Mouse (Mus musculus) embryonic facial prominence, embryonic 12.5 days (tissue): Measurements from ENCODE around the gene Olfr12. TPM values are rescaled to one million over a fixed set of nuclear protein-coding genes. Genes with fewer than 3 reads are reported as not detected.
A peak's percentile ranks its signal among the peaks of the same experiment; 100 is the strongest.

Source experiments
- ATAC-seq: fragments of 200-750 bp; cut with Nextera tagmentation; 2 replicates; pipeline ENCODE4 v1.8.0; 2017; ENCODE audit not compliant: insufficient number of reproducible peaks, insufficient read depth, low FRiP score, low TSS enrichment
- H3K27ac ChIP-seq: fragments of 300-500 bp; sonication (generic); 2 replicates; pipeline ENCODE4 v1.5.1; 2016; ENCODE audit warnings: mild to moderate bottlenecking
- H3K27me3 ChIP-seq: fragments of 300-500 bp; sonication (generic); 2 replicates; pipeline ENCODE4 v1.6.1; 2016; ENCODE audit warnings: mild to moderate bottlenecking, moderate library complexity
- H3K36me3 ChIP-seq: fragments of 300-500 bp; sonication (generic); 2 replicates; pipeline ENCODE4 v1.6.1; 2016; ENCODE audit warnings: mild to moderate bottlenecking
- H3K4me1 ChIP-seq: fragments of 300-500 bp; sonication (generic); 2 replicates; pipeline ENCODE4 v1.6.1; 2016
- H3K4me2 ChIP-seq: fragments of 300-500 bp; sonication (generic); replicated peaks from 2 replicates; pipeline ENCODE4 v1.6.1; 2016; ENCODE audit warnings: mild to moderate bottlenecking, moderate library complexity
- H3K4me3 ChIP-seq: fragments of 300-500 bp; sonication (generic); 2 replicates; pipeline ENCODE4 v1.5.1; 2016; ENCODE audit warnings: mild to moderate bottlenecking
- H3K9ac ChIP-seq: fragments of 300-500 bp; sonication (generic); 2 replicates; pipeline ENCODE4 v1.6.1; 2016; ENCODE audit warnings: mild to moderate bottlenecking, moderate library complexity
- H3K9me3 ChIP-seq: fragments of 300-500 bp; sonication (generic); 2 replicates; pipeline ENCODE4 v1.6.1; 2016; ENCODE audit warnings: mild to moderate bottlenecking, moderate library complexity
- WGBS: fragments of 180-500 bp; shearing (Covaris S2); methylation state at CpG from one replicate; pipeline ENCODE4 v1.1.7; 2016; 5-methylcytosine and 5-hydroxymethylcytosine counted together
- polyA plus RNA-seq: library from polyadenylated mRNA; unstranded; fragments of >200 nt; fragmentation: Nextera tagmentation; extraction: Ambion mirVana; gene quantifications from 2 replicates; pipeline ENCODE4 v1.2.1, GENCODE M21; 2016

Gene Olfr12
- polyA plus RNA-seq, 1 experiment from 2014 or later = not detected

DNA sequence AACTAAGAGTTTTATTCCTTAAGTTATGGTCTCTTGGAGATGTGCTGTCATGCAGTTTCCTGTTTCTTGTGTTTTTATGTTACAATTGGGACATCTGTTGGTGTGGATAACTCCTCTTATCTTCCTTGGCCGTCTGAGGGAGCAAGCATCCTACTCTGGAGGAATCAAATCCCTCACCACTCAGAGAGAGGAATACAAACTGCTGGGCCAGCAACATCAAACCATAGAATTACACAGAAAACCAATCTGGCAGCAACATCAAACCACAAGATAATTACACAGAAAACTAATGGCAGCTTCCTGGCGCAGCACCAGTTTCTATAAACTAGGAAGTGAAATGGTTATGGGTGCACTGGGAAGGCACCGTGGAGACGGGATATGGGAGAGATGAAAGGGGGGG is 10.6 kb downstream of the Olfr12 start:
- no peaks in the 10 kb centered on the region for H3K9me3 ChIP-seq
- H3K9ac ChIP-seq = no peak overlapping the region
- no peaks in the 10 kb centered on the region for H3K36me3 ChIP-seq
- H3K4me2 ChIP-seq = no peak overlapping the region
- no peaks in the 10 kb centered on the region for H3K4me1 ChIP-seq
- no peak overlapping the region for H3K4me3 ChIP-seq
- H3K27ac ChIP-seq = no peak overlapping the region
- peaks cover 6% of the 10 kb centered on the region; the same call in 1 of the 2 replicates for H3K27me3 ChIP-seq
- ATAC-seq = no peak
- 70% methylated on average over 4 of the region's 4 CpGs for WGBS

DNA sequence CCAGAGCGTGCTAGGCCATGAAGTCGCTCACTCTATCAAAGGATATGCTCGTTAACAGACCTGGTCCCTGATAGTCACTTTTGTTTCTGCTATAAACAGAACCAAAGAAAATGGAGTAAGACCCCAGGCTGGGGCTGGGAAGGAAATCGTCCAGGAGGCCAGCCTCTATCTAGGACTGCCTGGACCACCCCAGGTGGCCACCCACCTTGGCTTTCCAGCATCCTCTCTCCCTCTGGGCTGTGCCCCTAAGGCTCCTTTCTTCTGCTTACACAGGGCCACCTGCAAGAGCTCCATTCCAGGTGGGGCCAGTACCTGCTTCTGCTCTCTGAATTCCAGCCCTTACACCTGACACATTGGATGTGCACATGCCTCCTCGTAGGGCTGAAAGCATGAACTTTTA is 14.6 kb downstream of the Olfr12 start:
- ATAC-seq = no peak
- Histone ChIP-seq H3K4me1 (no peaks in the 10 kb centered on the region), H3K4me3 (no peak overlapping the region), H3K9me3 (no peaks in the 10 kb centered on the region), H3K4me2 (no peak overlapping the region), H3K27me3 (peaks cover 6% of the 10 kb centered on the region; the same call in 1 of the 2 replicates), H3K27ac (no peak overlapping the region), H3K36me3 (peaks cover 15% of the 10 kb centered on the region), H3K9ac (no peak overlapping the region)
- 73% methylated on average over 5 of the region's 5 CpGs for WGBS

DNA sequence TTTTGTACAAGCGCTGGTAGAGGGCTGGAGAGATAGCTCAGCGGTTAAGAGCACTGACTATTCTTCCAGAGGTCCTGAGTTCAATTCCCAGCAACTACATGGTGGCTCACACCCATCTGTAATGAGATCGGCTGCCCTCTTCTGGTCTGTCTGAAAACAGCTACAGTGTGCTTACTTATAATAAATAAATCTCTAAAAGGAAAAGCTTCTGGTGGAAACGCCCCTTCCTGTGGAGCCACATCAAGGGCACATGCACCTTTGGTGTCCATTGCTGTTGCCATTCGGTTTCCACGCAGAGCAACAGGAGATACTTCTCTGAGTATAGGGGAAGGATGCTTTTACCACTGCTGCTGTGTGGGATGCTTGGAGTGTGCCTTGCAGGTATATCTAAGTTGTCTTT is 15.4 kb downstream of the Olfr12 start:
- ATAC-seq = no peak
- H3K36me3 ChIP-seq = peaks cover 22% of the 10 kb centered on the region
- 70% methylated on average over 6 of the region's 6 CpGs for WGBS
- no peak overlapping the region for H3K4me3 ChIP-seq
- H3K4me1 ChIP-seq = no peaks in the 10 kb centered on the region
- H3K9ac ChIP-seq = no peak overlapping the region
- no peaks in the 10 kb centered on the region for H3K9me3 ChIP-seq
- no peak overlapping the region for H3K4me2 ChIP-seq
- H3K27me3 ChIP-seq = peaks cover 4% of the 10 kb centered on the region; the same call in 1 of the 2 replicates
- H3K27ac ChIP-seq = no peak overlapping the region

DNA sequence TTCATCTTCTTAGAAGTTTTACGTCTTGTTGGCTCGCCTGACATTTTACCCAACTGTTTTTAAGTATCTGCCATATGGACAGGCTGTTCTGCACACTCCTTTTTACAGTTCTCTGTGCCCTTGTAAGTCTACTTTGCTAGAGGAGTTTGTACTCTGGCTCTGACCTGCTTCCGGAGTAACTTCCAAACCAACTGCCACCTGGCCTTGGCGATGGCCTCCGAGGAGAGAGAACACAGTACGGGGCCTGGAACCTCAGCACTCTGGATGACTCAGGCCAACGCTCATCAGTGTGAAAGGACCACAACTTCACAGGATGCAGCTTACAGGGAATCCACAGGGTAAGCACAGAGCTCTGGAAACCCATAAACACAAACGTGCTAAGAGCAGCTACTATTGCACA is 16.1 kb downstream of the Olfr12 start:
- Histone ChIP-seq H3K27ac (no peak overlapping the region), H3K9me3 (no peaks in the 10 kb centered on the region), H3K36me3 (peaks cover 30% of the 10 kb centered on the region), H3K27me3 (no peaks in the 10 kb centered on the region), H3K9ac (no peak overlapping the region), H3K4me3 (no peak overlapping the region), H3K4me1 (no peaks in the 10 kb centered on the region), H3K4me2 (no peak overlapping the region)
- 84% methylated on average over 8 of the region's 8 CpGs for WGBS
- ATAC-seq = no peak

DNA sequence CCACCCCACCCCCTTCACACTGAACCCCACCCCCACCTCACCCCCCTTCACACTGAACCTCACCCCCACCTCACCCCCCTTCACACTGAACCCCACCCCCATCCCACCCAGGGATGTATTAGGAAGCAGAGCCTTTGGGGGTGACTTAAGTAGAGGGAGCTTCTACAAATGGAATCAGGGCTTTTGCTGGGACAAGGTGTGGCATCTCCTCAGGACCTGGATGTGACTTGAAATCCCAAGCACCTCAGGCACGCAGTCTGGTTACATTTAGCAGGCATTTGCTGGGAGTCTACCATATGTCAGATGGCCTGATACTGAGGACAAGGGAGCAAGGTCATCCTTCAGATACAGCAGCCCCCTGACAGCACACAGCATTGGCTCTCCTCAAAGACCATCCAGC is 17.0 kb downstream of the Olfr12 start:
- H3K9ac ChIP-seq = no peak overlapping the region
- no peak overlapping the region for H3K4me2 ChIP-seq
- peaks cover 35% of the 10 kb centered on the region for H3K36me3 ChIP-seq
- H3K4me3 ChIP-seq = no peak overlapping the region
- 63% methylated on average over 1 of the region's 1 CpGs for WGBS
- H3K9me3 ChIP-seq = no peaks in the 10 kb centered on the region
- ATAC-seq = no peak
- H3K4me1 ChIP-seq = no peaks in the 10 kb centered on the region
- H3K27me3 ChIP-seq = no peaks in the 10 kb centered on the region
- H3K27ac ChIP-seq = peak overlapping the region; percentile 26; the same call in 1 of the 2 replicates

DNA sequence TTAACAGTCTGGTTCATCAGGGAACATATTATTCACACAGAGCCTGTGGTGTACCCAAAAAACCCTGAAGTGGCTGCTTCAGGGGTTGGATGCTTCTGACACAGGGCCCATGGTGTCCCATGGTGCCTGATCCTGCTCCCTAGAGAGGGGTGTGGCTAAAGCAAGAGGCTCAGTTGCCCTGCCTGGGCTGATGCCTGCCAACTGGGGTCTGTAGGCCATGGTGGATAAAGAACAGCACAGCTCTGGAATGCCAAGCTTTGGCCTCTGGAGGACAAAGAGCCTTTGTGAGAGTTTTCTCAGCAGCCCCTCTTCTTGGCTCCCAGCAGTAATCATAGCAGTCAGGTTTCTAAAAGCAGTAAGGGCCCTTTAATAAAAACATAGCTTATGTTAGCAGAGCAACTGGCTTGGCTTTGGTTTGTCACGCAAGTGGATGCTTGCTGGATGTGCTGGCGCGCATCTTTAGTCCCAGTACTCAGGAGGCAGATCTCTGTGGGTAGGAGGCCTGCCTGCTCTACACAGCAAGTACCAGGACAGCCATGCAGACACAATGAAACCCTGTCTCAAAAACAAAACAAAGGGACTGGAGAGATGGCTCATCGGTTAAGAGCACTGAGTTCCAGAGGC is 17.5 kb downstream of the Olfr12 start:
- no peaks in the 10 kb centered on the region for H3K27me3 ChIP-seq
- no peak overlapping the region for H3K9ac ChIP-seq
- H3K4me1 ChIP-seq = no peaks in the 10 kb centered on the region
- H3K4me2 ChIP-seq = no peak overlapping the region
- 38% methylated on average over 4 of the region's 4 CpGs for WGBS
- H3K27ac ChIP-seq = peak overlapping the region; percentile 26; the same call in 1 of the 2 replicates
- peaks cover 35% of the 10 kb centered on the region for H3K36me3 ChIP-seq
- no peak overlapping the region for H3K4me3 ChIP-seq
- ATAC-seq = no peak
- no peaks in the 10 kb centered on the region for H3K9me3 ChIP-seq

DNA sequence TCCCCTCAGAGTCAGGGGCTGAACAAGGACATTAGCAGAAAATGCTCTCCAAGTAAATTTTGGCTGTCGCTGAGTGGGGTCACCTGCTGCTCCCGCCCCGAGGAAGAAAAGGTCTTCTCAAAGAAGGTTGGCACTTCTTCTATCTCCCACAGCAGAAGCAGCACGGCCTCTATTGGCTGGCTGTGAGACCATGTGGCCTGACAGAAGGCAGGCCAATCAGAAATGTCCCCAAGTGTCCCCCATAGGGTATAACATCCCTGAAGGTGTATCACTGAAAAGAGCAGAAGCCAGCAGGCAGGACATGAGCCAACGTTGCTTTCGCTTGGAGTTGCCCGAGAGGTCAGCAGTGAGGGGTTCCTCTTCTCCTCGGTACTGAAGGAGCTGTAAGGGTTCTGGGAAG is 18.4 kb downstream of the Olfr12 start:
- Histone ChIP-seq H3K27me3 (no peaks in the 10 kb centered on the region), H3K4me2 (no peak overlapping the region), H3K9ac (no peak overlapping the region), H3K36me3 (peaks cover 35% of the 10 kb centered on the region), H3K4me1 (peaks cover 9% of the 10 kb centered on the region), H3K27ac (no peak overlapping the region), H3K9me3 (no peaks in the 10 kb centered on the region), H3K4me3 (no peak overlapping the region)
- 85% methylated on average over 8 of the region's 8 CpGs for WGBS
- ATAC-seq = no peak

DNA sequence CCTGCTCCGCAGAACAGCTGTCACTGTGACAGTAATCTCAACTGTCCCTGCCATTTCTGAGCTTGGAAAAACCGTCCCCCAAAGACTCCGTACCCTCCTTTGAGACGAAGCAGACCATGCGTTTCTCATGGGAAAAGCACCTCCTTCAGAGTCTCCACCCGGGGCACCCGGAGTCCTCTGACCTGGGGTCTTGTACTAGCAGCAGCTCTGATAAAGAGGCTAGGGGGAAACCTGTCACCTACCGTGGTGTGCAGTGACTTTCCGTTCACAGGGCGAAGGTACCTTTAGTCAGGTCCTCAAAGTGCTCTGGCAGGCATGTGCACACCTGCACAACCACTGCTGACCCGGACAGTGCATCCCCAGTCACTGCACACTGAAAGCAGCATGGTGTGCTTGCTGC is 19.1 kb downstream of the Olfr12 start:
- Histone ChIP-seq H3K4me1 (peaks cover 11% of the 10 kb centered on the region), H3K27me3 (no peaks in the 10 kb centered on the region), H3K9ac (no peak overlapping the region), H3K27ac (no peak overlapping the region), H3K36me3 (peaks cover 35% of the 10 kb centered on the region), H3K4me3 (no peak overlapping the region), H3K9me3 (no peaks in the 10 kb centered on the region), H3K4me2 (no peak overlapping the region)
- no peak for ATAC-seq
- 93% methylated on average over 11 of the region's 11 CpGs for WGBS

DNA sequence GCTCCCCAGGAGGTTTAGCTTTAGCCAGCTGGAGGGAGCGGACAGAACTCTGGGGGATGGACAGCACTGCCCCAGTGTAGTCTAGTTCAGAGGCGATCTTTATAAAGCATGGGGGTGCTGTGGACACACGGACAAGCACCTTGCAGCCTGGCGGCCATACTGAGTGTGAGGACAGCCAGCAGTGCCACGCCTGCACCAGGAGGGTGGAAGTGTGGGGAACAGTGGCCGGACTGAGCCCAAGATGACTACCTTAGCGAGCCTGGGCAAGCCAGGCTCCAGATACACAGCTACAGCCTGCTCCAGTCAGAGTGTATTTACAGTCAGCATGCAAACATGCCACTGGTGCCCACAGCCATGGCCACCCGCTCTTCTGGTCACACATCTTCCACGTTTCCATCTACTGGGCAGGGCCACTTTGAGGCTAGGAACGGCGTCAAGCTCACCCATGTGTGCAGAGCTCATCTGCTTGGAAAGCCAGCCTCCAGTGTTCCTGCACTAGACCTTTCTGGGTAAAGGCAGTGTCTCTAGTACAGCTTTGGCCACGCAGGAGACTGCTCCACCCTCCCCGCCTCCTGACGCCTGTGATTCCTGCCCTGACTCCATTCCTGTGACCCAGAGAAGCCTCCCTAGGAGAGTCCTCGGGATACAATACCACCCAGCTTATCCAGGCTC is 20.0 kb downstream of the Olfr12 start:
- no peak for ATAC-seq
- H3K4me2 ChIP-seq = no peak overlapping the region
- H3K9ac ChIP-seq = no peak overlapping the region
- no peaks in the 10 kb centered on the region for H3K27me3 ChIP-seq
- H3K4me1 ChIP-seq = peaks cover 15% of the 10 kb centered on the region
- WGBS = 93% methylated on average over 15 of the region's 15 CpGs
- peaks cover 35% of the 10 kb centered on the region for H3K36me3 ChIP-seq
- H3K27ac ChIP-seq = no peak overlapping the region
- no peaks in the 10 kb centered on the region for H3K9me3 ChIP-seq
- H3K4me3 ChIP-seq = no peak overlapping the region

DNA sequence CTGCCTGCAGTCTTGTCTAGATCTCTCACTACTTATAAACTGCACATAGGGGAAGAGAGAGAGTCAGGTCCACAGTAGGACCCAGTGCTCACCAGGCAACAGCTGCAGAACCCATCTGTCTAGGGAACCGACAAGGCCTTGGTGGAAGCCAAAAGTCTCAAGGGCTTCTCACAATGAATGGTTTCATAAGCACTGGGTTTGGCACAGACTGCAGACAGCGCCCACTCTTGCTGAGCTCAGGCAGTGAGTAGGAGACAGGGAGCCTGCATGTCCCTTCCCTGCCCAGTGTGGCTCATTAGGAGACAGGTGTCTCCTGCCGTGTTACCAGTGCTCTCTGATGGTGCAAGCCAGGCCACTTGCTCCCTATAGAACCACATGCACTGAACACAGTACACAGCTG is 20.6 kb downstream of the Olfr12 start:
- WGBS = 92% methylated on average over 3 of the region's 3 CpGs
- Histone ChIP-seq H3K27me3 (no peaks in the 10 kb centered on the region), H3K9ac (no peak overlapping the region), H3K36me3 (peaks cover 35% of the 10 kb centered on the region), H3K4me3 (no peak overlapping the region), H3K4me2 (no peak overlapping the region), H3K27ac (no peak overlapping the region), H3K9me3 (no peaks in the 10 kb centered on the region), H3K4me1 (peaks cover 15% of the 10 kb centered on the region)
- no peak for ATAC-seq

DNA sequence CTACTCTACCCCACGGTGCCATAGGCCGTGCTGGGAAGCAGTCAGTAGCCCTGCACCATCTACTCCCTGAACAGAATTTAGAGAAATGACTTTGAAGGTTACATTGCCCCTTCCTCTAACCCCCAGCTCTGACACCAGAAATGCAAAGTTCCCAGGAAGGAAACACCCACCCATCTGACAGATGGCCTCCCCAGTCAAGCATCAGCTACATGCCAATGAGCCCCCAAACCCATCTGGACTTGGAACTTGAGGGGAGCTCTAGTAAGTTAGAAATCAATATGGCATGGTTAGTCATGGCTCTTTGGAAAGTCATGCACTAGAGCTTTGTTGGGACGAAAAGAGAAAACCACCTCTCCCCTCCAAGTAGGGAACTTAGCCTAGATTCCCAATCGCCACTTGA is 21.1 kb downstream of the Olfr12 start:
- Histone ChIP-seq H3K9me3 (no peaks in the 10 kb centered on the region), H3K4me2 (no peak overlapping the region), H3K36me3 (peaks cover 35% of the 10 kb centered on the region), H3K27ac (no peak overlapping the region), H3K27me3 (no peaks in the 10 kb centered on the region), H3K4me1 (peaks cover 15% of the 10 kb centered on the region), H3K9ac (no peak overlapping the region), H3K4me3 (no peak overlapping the region)
- no peak for ATAC-seq
- WGBS = 97% methylated on average over 4 of the region's 4 CpGs

DNA sequence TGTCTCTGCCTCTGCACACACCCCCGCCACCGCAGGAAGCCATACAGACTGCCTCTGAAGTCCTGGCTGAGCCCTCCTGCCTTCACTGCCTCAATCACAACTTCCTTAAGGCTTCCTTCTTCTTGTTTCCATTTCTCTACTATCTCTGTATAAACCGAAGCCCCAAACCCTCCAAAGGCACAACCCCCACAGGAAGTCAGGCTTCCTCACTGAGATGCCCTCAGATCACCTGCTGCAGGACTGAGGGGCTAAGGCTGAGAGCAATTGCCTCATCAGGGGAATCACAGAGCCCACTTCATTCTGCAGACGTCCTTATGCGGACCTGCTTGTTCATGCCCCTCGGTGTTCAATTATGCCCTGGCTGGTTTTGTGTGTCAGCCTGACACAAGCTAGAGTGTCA is 22.8 kb downstream of the Olfr12 start:
- Histone ChIP-seq H3K36me3 (peaks cover 35% of the 10 kb centered on the region), H3K9me3 (no peaks in the 10 kb centered on the region), H3K4me1 (peaks cover 15% of the 10 kb centered on the region), H3K4me2 (peak overlapping the region; percentile 95), H3K4me3 (peak overlapping the region; percentile 94; the same call in 1 of the 2 replicates), H3K9ac (peak overlapping the region; percentile 94), H3K27ac (no peak overlapping the region), H3K27me3 (no peaks in the 10 kb centered on the region)
- WGBS = 83% methylated on average over 6 of the region's 6 CpGs
- no peak for ATAC-seq
